Mouse (Mus musculus) spleen, adult 2 months (tissue): ENCODE data around the gene Pdik1l.

Experiments used
- CTCF ChIP-seq: fragments of 200-500 bp; IDR thresholded peaks from 2 replicates; pipeline ENCODE4 v1.5.1; 2011; ENCODE audit warnings: mild to moderate bottlenecking, inconsistent platforms; ENCODE audit not compliant: insufficient read depth, insufficient read length, insufficient replicate concordance; ENCODE audit errors: extremely low read depth
- POLR2A ChIP-seq: fragments of 200-500 bp; IDR thresholded peaks from 2 replicates; pipeline ENCODE4 v1.6.1; 2011; ENCODE audit warnings: low read depth, low read length, inconsistent platforms

DNA sequence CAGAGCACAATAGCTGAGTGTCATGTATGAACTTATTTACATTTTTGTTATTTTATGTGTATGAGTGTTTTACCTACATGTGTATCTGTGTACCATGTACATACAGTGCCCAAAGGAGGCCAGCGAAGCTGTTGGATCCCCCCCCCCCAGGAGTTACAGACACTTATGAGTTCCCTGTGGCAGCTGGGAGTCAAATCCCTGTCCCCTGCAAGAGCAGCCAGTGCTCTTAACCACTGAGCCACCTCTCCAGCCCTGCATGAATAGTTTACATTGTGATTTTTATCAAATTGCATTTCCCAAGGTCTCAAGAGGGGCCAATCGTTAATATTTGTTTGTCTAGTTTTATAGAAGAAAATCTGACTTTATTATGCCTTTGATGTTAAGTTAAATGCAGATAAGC lies 19.3 kb upstream of the Pdik1l start:
- no peak for TF ChIP-seq CTCF
- no peak for TF ChIP-seq POLR2A
